In the genomic region with DNA sequence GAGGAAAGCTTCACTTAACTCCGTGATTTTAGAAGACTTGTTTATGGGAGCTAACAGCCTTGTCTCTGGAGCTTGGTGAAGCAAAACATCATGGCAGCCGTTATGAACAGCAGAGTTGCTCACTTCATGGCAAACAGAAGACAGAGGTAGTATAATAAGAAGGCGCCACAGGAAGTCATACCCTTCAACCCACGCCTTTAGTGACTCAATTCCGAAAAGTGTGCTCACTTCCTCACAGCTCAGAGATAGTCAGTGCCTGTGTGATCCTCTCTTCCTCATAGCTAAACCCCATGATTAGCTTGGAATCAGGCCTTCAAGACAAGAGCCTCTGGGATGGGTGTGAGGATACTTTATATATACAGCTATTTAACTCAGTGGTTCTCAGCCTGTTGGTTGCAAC, we compare ENCODE assay signal across 20 mouse cellular contexts.
DNase-seq lines count a peak whose midpoint lies in the region; ATAC-seq and TF ChIP-seq lines count a peak whose summit lies in the region.
"Had no signal": no experiment of that assay in that cellular context is flagged by ENCODE, and none has a peak within 500 bp of the region (broad histone marks: within the 10 kb centered on the region; RNA-seq: fewer than 3 reads in every experiment).

No protein-coding gene starts in this region.

- dilution Hi-C loops in CH12.LX (cut with MboI; ENCODE audit: extremely low pct_ligation_motif_present, extremely low pct_unique_long_range_greater_than_20kb, low sequenced_read_pairs), result no loop called here

- H3K36me3 ChIP-seq in CH12.LX (replicated peaks in 1 of 2; ENCODE audit: control insufficient read depth in 1 of 2, insufficient read depth in 1 of 2, low read length in 1 of 2), result peaks cover 0 to 19% of the 10 kb centered on the region in 2 experiments
- no peaks in the 10 kb centered on the region for H3K36me3 ChIP-seq in midbrain, embryonic 15.5 days (replicated peaks)
- H3K36me3 ChIP-seq: embryonic facial prominence, embryonic 10.5 days; forebrain, embryonic 15.5 days; heart, embryonic 12.5 days; hindbrain, embryonic 10.5 days had no signal

- WGBS in midbrain, embryonic 15.5 days, result 90% methylated on average over 5 of the region's 5 CpGs

- TF ChIP-seq RAD21 in CH12.LX (IDR thresholded peaks at IDR 0.05; ENCODE audit: low read depth, low read length), result no peak

- no peak overlapping the region for H3K4me3 ChIP-seq in CH12.LX (replicated peaks in 1 of 3; ENCODE audit: low read depth in 2 of 3, low read length in 2 of 3, poor library complexity in 1 of 3)
- H3K4me3 ChIP-seq in midbrain, embryonic 15.5 days, result no peak overlapping the region
- H3K4me3 ChIP-seq: embryonic facial prominence, embryonic 10.5 days; forebrain, embryonic 15.5 days; heart, adult 2 months; heart, embryonic 12.5 days; hindbrain, embryonic 10.5 days had no signal

- no peak overlapping the region for H3K27ac ChIP-seq in CH12.LX (ENCODE audit: insufficient read depth, low read depth)
- no peak overlapping the region for H3K27ac ChIP-seq in midbrain, embryonic 15.5 days
- H3K27ac ChIP-seq: embryonic facial prominence, embryonic 10.5 days; forebrain, embryonic 15.5 days; heart, adult 2 months; hindbrain, embryonic 10.5 days; hindbrain, embryonic 14.5 days had no signal

- H3K4me1 ChIP-seq in CH12.LX (ENCODE audit: control insufficient read depth in 1 of 2, insufficient read depth in 2 of 2), result peaks cover 0 to 29% of the 10 kb centered on the region in 2 experiments; a peak in 2 of 4 replicates
- peaks cover 13% of the 10 kb centered on the region for H3K4me1 ChIP-seq in midbrain, embryonic 15.5 days

- TF ChIP-seq EP300 in CH12.LX (IDR thresholded peaks at IDR 0.05; ENCODE audit: low read length), result no peak

- DNase-seq in lung, postnatal 36 days, result peak; percentile 32
- DNase-seq in lung, postnatal 10 days, result no peak
- DNase-seq in CH12.LX (ENCODE audit: extremely low read depth) (peak; percentile 31), liver (no peak)
- DNase-seq in induced T-regulatory cell, adult 2 months (ENCODE audit: low read depth), result peak; percentile 39
- no peak for DNase-seq in adrenal gland, adult 18-20 months (ENCODE audit: low spot score in 2 of 2)
- DNase-seq: adrenal gland, postnatal 14 days; cerebellum, adult 18-20 months; cerebellum, adult 9-11 months; cerebellum, postnatal 36 days; gastrocnemius, postnatal 10 days; heart, adult 2 months; kidney, adult 11 months had no signal

- no peak overlapping the region for H3K9ac ChIP-seq in CH12.LX (ENCODE audit: insufficient read depth, low read depth)
- H3K9ac ChIP-seq in midbrain, embryonic 15.5 days, result no peak overlapping the region
- H3K9ac ChIP-seq: forebrain, embryonic 15.5 days; heart, embryonic 12.5 days; hindbrain, embryonic 14.5 days had no signal

- H3K79me2 ChIP-seq in CH12.LX (replicated peaks; ENCODE audit: control insufficient read depth, extremely low read depth, insufficient read depth, poor library complexity, severe bottlenecking), result peaks cover 6% of the 10 kb centered on the region; the same call in 1 of the 2 replicates

- no peaks in the 10 kb centered on the region for H3K27me3 ChIP-seq in CH12.LX (replicated peaks)
- no peaks in the 10 kb centered on the region for H3K27me3 ChIP-seq in midbrain, embryonic 15.5 days (replicated peaks)
- H3K27me3 ChIP-seq: forebrain, embryonic 15.5 days; heart, embryonic 12.5 days had no signal

- H3K9me3 ChIP-seq in CH12.LX (replicated peaks; ENCODE audit: low read length), result no peaks in the 10 kb centered on the region
- no peaks in the 10 kb centered on the region for H3K9me3 ChIP-seq in midbrain, embryonic 15.5 days
- H3K9me3 ChIP-seq: embryonic facial prominence, embryonic 10.5 days; forebrain, embryonic 15.5 days; heart, embryonic 12.5 days; hindbrain, embryonic 10.5 days had no signal

- in situ Hi-C loops in CH12.LX (cut with MboI; ENCODE audit: low pct_ligation_motif_present, low pct_unique_long_range_greater_than_20kb, low sequenced_read_pairs), result no loop called here

- no peak for TF ChIP-seq POLR2A in CH12.LX (IDR thresholded peaks at IDR 0.05; ENCODE audit: low read depth, low read length)

- peak; percentile 73 for ATAC-seq in monocyte, adult 5-6 weeks (replicated peaks; ENCODE audit: insufficient number of reproducible peaks, low FRiP score, low TSS enrichment, poor library complexity, severe bottlenecking)
- ATAC-seq in midbrain, embryonic 15.5 days (replicated peaks), result no peak
- ATAC-seq: forebrain, embryonic 15.5 days had no signal

- no peak overlapping the region for H3K4me2 ChIP-seq in CH12.LX (ENCODE audit: insufficient read depth, low read depth, poor library complexity, severe bottlenecking)
- no peak overlapping the region for H3K4me2 ChIP-seq in midbrain, embryonic 15.5 days
- H3K4me2 ChIP-seq: forebrain, embryonic 15.5 days; heart, embryonic 12.5 days; hindbrain, embryonic 14.5 days had no signal

- no peak for TF ChIP-seq CTCF in CH12.LX (conservative IDR thresholded peaks at IDR 0.05 in 1 of 2, IDR thresholded peaks at IDR 0.05 in 1 of 2; ENCODE audit: low read depth in 2 of 2, low read length in 2 of 2)

TF ChIP-seq in CH12.LX, 34 proteins besides CTCF, POLR2A, EP300 and RAD21:
- TF ChIP-seq MXI1 (IDR thresholded peaks at IDR 0.05; ENCODE audit: low read depth, low read length), result no peak
- TF ChIP-seq ZKSCAN1 (IDR thresholded peaks at IDR 0.05; ENCODE audit: borderline replicate concordance, low read depth, low read length), result no peak
- TF ChIP-seq BHLHE40 (IDR thresholded peaks at IDR 0.05; ENCODE audit: low read depth, low read length), result no peak
- no peak for TF ChIP-seq RCOR1 (conservative IDR thresholded peaks at IDR 0.05; ENCODE audit: low read depth, low read length)
- TF ChIP-seq USF2 (conservative IDR thresholded peaks at IDR 0.05; ENCODE audit: low read depth, low read length), result no peak
- no peak for TF ChIP-seq JUND (conservative IDR thresholded peaks at IDR 0.05; ENCODE audit: low read depth, low read length)
- TF ChIP-seq E2F4 (IDR thresholded peaks at IDR 0.05; ENCODE audit: insufficient replicate concordance, low read depth, low read length), result no peak
- no peak for TF ChIP-seq USF1 (IDR thresholded peaks at IDR 0.05; ENCODE audit: low read depth, low read length)
- no peak for TF ChIP-seq MEF2A (IDR thresholded peaks at IDR 0.05; ENCODE audit: borderline replicate concordance, low read depth, low read length)
- no peak for TF ChIP-seq GABPA (IDR thresholded peaks at IDR 0.05; ENCODE audit: insufficient replicate concordance, low read depth, low read length)
TF ChIP-seq in CH12.LX: peak in this region for 0.

Comparison
In these comparisons a context has a peak if more than half of its experiments do, and no peak if none do; other contexts are left out.
1. DNase-seq: peak in lung, postnatal 36 days (single experiment), CH12.LX (single experiment) and induced T-regulatory cell, adult 2 months (single experiment); none in lung, postnatal 10 days (single experiment), liver (single experiment) and adrenal gland, adult 18-20 months (0 of 2).